Mouse (Mus musculus) small intestine, adult 2 months (tissue): ENCODE results near the gene Washc4. TPM values are rescaled to one million over a fixed set of nuclear protein-coding genes. Genes with fewer than 3 reads are reported as not detected.

Experiments
- H3K27ac ChIP-seq: fragments of 200-500 bp; 2 replicates; pipeline ENCODE4 v1.5.1; 2012; ENCODE audit warnings: low read depth, low read length, control low read depth, inconsistent platforms; ENCODE audit not compliant: insufficient read depth
- H3K27me3 ChIP-seq: fragments of 200-500 bp; 2 replicates; pipeline ENCODE4 v1.6.1; 2012; ENCODE audit warnings: mild to moderate bottlenecking, moderate library complexity, low read length, inconsistent platforms; ENCODE audit not compliant: control insufficient read depth, insufficient read depth
- H3K36me3 ChIP-seq: fragments of 200-500 bp; 2 replicates; pipeline ENCODE4 v1.6.1; 2012; ENCODE audit warnings: mild to moderate bottlenecking, low read length, control low read depth, inconsistent platforms; ENCODE audit not compliant: control insufficient read depth, insufficient read depth
- H3K4me1 ChIP-seq: fragments of 200-500 bp; 2 replicates; pipeline ENCODE4 v1.6.1; 2012; ENCODE audit warnings: low read length, inconsistent platforms, mixed read lengths; ENCODE audit not compliant: control insufficient read depth, insufficient read depth, insufficient read length
- H3K4me3 ChIP-seq: fragments of 200-500 bp; 2 replicates; pipeline ENCODE4 v1.5.1; 2012; ENCODE audit warnings: low read depth, mild to moderate bottlenecking, control low read depth, inconsistent platforms, low read length, moderate library complexity
- CTCF ChIP-seq: fragments of 200-500 bp; IDR thresholded peaks from 2 replicates; pipeline ENCODE4 v1.5.1; 2012; ENCODE audit warnings: low read depth, mild to moderate bottlenecking, control low read depth, inconsistent platforms, low read length, moderate library complexity, mixed read lengths; ENCODE audit not compliant: insufficient replicate concordance, insufficient read length; ENCODE audit errors: extremely low read depth
- POLR2A ChIP-seq: fragments of 200-500 bp; IDR thresholded peaks from 2 replicates; pipeline ENCODE4 v1.6.1; 2012; ENCODE audit warnings: low read depth, mild to moderate bottlenecking, control low read depth, inconsistent platforms, low read length, moderate library complexity
- WGBS: fragments of 180-500 bp; shearing (Covaris S2); methylation state at CpG from one replicate; pipeline ENCODE4 v1.1.7; 2018; 5-methylcytosine and 5-hydroxymethylcytosine counted together
- polyA plus RNA-seq: library from polyadenylated mRNA; depleted of rRNA; stranded (reverse); fragments of >200 nt; gene quantifications from 2 replicates; pipeline ENCODE4 v1.2.3, GENCODE M21; 2012

Washc4 gene
- polyA plus RNA-seq, 1 experiment = 0.57 TPM

DNA sequence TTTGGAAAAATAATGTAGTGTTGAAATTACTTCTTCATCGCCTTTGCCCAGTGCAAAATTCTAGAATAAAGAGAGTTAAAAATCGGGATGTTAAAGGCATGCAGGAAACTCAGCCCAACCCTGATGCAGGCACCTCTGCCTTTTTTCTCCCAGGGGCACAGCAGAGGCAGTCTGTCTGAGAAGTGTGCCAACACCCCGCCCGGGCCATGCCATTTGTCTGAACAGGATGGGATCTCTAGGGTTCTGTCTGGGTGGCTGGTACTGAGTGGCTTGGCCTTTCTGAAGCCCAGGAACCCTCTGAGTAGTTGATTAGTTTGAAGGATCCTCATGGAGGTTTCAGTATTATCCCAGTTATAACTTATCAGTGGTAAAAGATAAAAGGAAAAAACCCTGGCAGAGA, 84.7 kb downstream of the Washc4 start:
- no peaks in the 10 kb centered on the region for H3K27me3 ChIP-seq
- no peak overlapping the region for H3K4me3 ChIP-seq
- TF ChIP-seq POLR2A = no peak
- TF ChIP-seq CTCF = no peak
- WGBS = 91% methylated on average over 4 of the region's 4 CpGs
- H3K4me1 ChIP-seq = no peaks in the 10 kb centered on the region; the same call in 1 of the 2 replicates
- H3K27ac ChIP-seq = no peak overlapping the region
- peaks cover 26% of the 10 kb centered on the region for H3K36me3 ChIP-seq

DNA sequence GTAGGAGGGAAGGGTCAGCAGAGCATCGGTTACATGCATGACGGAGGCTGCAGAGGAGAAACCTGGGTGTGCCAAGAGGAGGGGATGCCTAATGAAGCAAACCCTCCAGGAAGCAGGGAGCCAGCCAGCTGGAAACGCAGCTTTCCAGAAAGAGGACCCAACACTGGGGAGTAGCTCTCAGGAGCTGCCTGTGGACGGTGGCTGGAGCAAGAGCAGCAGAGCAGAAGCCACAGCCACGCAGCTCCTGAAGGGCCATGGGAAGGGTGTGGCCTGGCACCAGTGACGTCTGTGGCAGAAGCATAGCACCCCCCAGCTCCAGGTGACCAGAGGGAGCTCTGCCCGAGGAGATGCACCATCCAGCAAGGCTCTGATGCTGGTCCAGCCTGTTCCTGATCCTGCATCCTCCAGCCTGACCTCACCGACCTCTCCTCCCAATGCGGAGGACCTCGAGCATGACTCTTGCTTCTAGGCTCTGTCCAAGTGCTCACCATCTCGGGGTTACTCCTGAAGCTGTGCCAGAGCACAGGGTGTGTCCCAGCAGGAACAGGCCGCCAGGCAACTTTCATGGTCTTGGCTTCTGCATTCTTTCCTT, 85.7 kb downstream of the Washc4 start:
- Histone ChIP-seq H3K4me1 (no peaks in the 10 kb centered on the region; the same call in 1 of the 2 replicates), H3K27me3 (no peaks in the 10 kb centered on the region), H3K36me3 (peaks cover 26% of the 10 kb centered on the region), H3K4me3 (no peak overlapping the region), H3K27ac (no peak overlapping the region)
- WGBS = 73% methylated on average over 12 of the region's 12 CpGs
- no peak for TF ChIP-seq CTCF
- no peak for TF ChIP-seq POLR2A

DNA sequence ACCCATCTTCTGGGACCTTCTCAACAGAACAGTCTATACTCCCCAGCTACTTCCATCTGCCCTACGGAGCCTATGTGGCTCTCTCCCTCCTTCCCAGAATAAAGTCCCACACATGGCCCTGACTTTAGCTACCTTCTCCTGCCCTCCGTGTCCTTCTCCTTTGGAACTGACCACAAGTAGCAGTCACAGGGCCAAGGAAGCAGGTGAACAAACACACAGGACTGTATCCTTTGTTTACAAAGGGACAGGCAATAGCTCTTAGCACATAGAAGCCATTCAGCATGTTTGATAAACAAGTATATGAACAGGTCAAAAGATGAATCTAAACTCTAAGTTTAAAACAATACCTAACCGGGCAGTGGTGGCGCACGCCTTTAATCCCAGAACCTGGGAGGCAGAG, 86.3 kb downstream of the Washc4 start:
- 77% methylated on average over 5 of the region's 5 CpGs for WGBS
- H3K4me3 ChIP-seq = no peak overlapping the region
- TF ChIP-seq POLR2A (no peak), CTCF (no peak)
- no peaks in the 10 kb centered on the region; the same call in 1 of the 2 replicates for H3K4me1 ChIP-seq
- H3K27me3 ChIP-seq = no peaks in the 10 kb centered on the region
- no peak overlapping the region for H3K27ac ChIP-seq
- H3K36me3 ChIP-seq = peaks cover 25% of the 10 kb centered on the region

- WGBS = 58% methylated on average over 3 of the region's 3 CpGs
- Histone ChIP-seq H3K4me1 (peaks cover 2% of the 10 kb centered on the region; the same call in 1 of the 2 replicates), H3K4me3 (no peak overlapping the region), H3K36me3 (peaks cover 18% of the 10 kb centered on the region), H3K27ac (no peak overlapping the region), H3K27me3 (no peaks in the 10 kb centered on the region)
- no peak for TF ChIP-seq CTCF
- no peak for TF ChIP-seq POLR2A
Measured at GRCm38 (mm10) chr10:83630899-83631298, 87.3 kb downstream of the Washc4 start.

GRCm38 (mm10) chr10:83631775-83632174, 88.2 kb downstream of the Washc4 start:
- 92% methylated on average over 10 of the region's 10 CpGs for WGBS
- no peak for TF ChIP-seq CTCF
- no peak for TF ChIP-seq POLR2A
- H3K36me3 ChIP-seq = peaks cover 15% of the 10 kb centered on the region; the same call in 1 of the 2 replicates

DNA sequence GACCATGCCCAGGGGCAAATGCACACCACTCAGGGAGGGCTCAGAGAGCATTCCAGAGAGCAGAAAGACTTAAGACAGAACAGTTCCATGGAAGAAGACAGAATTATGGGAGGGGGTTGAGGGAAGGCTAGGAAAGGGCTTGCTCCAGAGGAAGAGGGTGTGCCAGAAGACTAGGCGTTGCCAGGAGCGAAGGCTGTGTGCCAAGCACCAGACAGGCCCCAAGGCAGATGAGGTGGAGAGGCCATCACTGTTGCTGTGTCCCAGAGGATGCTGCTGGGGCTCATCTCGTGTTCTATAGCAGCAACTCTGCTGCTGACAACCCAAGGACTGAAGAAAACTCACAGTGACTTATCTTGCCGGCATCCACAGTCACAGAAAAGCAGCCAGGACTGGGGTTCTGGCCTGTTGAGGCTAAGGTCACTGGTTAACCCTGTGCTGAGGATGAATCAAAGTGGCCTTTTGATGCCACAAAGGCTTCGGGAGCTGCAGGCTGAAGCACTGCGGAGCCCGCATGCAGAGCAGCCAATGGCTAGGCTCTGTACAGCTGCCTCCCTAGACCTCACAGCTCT, 89.3 kb downstream of the Washc4 start:
- H3K27ac ChIP-seq = no peak overlapping the region
- 86% methylated on average over 7 of the region's 7 CpGs for WGBS
- H3K4me3 ChIP-seq = no peak overlapping the region
- no peaks in the 10 kb centered on the region for H3K27me3 ChIP-seq
- H3K4me1 ChIP-seq = peaks cover 2% of the 10 kb centered on the region; the same call in 1 of the 2 replicates
- TF ChIP-seq POLR2A (no peak), CTCF (no peak)
- peaks cover 7% of the 10 kb centered on the region; the same call in 1 of the 2 replicates for H3K36me3 ChIP-seq

More at GRCm38 (mm10) chr10:83631775-83632174, 88.2 kb downstream of the Washc4 start:
- no peak overlapping the region for H3K27ac ChIP-seq
- no peak overlapping the region for H3K4me3 ChIP-seq
- H3K4me1 ChIP-seq = peaks cover 2% of the 10 kb centered on the region; the same call in 1 of the 2 replicates
- H3K27me3 ChIP-seq = no peaks in the 10 kb centered on the region

GRCm38 (mm10) chr10:83634461-83634860, 90.9 kb downstream of the Washc4 start:
- TF ChIP-seq CTCF (no peak), POLR2A (no peak)

More at GRCm38 (mm10) chr10:83634461-83634860, 90.9 kb downstream of the Washc4 start:
- Histone ChIP-seq H3K27ac (no peak overlapping the region), H3K4me3 (no peak overlapping the region), H3K4me1 (0 out of 2 replicates have a peak, but pooled peaks cover 2% of the 10 kb centered on the region), H3K27me3 (no peaks in the 10 kb centered on the region), H3K36me3 (peaks cover 6% of the 10 kb centered on the region; the same call in 1 of the 2 replicates)
- WGBS = 43% methylated on average over 5 of the region's 5 CpGs
